Mouse (Mus musculus) embryo, embryonic 11.5 days (tissue): ENCODE measurements at regions not wholly inside any gene's neighbourhood (a gene's known extent, or its start where the extent isn't known, plus 50 kb on each side); places are given as distances from the start of the nearest gene placed in this dataset.
A peak's percentile ranks its signal among the peaks of the same experiment; 100 is the strongest.

Experiments
- DNase-seq: peaks from one replicate; pipeline ENCODE4 v3.0.0-alpha.2; 2012; ENCODE audit warnings: low read depth, low spot score

DNA sequence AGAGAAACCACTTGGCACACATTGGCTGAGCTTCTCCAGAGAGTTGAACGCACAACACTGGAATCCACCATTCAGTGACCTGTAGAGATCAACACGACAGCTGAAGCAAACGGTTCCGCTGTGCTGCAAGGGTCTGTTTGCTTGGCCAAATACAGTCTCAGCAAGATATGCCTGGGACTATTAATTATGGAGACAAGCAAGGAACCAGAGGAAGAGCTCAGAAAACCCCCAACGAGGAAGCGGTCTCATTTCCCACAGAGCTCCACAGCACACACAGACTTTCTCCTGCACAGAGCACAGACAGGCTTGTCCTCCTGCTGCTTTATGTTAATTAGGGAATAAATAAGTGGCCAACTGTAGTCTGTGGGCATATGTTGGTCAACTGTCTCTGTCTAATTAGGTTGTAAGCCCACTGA, 223.4 kb upstream of the Tacr3 start:
- peak; percentile 8 for DNase-seq

DNA sequence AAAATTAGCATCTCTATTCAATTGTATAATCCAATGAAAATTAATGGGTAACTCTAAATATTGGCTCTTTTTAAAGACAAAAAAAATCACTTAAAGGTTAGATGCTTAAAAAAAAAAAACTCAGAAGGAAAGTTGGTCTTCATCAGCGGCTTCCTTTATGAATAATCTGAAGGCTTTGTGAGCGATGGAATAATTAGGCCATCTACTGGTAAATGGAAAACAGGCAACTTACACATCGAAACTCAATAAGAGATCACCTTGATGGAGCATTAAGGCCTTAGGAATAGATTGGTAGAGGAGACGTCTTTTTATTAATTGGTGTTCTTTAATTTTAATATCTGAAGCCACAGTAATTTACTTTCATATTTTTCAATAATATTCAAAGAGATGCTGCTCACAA, 218.6 kb upstream of the Tacr3 start:
- no peak for DNase-seq

DNA sequence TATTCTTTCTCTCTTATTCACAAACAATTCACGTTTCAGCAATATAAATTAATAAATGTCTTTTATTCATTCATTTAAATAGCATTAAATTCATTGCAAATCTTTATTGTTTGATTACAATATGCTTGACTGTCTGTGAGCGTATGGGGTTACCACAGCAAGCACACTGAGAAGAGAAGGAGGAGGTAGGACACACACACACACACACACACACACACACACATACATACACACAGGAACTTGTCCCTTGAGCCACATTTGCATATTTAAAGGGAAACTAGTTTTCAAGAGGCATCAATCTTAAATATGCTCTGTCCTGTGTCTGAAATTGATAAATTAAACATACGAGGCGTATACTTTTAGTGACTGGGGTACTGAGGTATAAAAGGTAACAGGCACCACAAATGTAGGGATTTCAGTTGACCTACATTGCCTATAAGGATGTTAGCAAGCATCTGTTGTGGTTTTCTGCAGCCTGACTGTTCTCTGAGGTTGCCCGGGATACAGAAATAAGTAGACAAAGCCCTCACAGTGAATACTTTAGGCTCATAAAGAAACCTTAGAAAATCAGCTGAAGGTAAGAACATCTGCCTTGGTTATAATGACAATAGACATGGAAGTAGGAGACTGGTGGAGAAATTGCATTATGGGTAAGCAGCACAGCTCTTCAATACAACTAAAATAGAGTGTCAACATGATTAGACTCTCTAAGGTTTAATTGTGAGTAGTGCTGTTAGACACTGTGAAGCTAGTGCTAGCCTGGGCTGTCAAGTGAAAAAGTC, 217.1 kb upstream of the Tacr3 start:
- no peak for DNase-seq

DNA sequence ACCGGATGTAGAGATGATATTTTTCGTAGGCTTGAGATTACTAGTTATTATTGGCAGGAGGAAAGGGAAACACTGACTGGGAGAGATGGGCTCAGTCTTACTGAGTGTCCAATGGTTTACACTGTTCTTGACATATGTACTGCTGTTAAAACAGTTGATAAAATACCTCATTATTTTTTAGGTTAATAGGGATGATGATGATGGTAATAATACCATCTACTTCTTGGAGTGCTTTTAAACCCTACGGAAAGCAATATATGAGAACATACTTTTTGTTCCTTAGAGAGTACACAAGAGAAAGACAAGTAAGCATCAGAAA, 216.6 kb upstream of the Tacr3 start:
- DNase-seq = no peak

DNA sequence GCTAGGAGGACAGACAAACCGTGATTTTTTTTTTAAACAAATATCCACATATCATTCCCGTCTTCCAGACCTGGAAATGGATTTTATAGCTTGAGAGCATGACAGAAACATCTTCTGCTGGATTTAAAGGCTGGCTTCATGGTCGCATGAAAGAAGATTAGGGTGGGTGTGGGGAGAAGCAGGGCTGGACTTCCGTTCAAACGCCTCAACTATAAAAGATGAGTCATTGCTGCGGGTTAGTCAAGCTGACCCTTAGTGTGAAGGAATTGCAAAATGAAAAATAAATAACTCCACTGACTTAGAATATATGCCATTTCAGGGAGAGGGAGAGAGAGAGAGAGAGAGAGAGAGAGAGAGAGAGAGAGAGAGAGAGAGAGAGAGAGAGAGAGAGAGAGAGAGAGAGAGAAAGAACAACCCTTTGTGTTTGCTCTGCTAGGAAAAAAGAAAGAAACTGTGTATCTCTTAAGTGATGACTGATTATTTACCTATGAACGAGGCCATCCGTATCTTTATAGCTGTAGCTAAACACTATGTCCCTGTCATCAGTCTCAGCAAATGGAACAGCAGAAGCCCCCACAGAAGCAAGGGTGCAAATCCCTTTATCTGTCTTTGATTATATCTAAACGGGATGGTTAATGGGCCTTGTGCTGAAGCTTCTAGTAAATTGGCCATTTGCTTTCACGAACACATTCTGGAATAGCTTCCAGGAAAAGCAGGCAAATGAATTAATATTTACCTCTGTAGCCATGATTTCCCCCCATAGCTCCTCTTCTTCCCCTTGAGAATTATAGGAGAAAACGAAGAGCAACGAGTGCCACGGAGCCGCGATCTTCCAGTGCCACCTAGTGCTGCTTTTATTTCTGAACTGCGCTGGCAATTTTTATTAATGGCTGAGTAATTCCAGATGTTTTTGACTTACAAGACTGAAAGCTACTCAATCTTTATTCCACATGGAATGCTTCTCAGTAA, 199.4 kb upstream of the Tacr3 start:
- peak; percentile 59 for DNase-seq

DNA sequence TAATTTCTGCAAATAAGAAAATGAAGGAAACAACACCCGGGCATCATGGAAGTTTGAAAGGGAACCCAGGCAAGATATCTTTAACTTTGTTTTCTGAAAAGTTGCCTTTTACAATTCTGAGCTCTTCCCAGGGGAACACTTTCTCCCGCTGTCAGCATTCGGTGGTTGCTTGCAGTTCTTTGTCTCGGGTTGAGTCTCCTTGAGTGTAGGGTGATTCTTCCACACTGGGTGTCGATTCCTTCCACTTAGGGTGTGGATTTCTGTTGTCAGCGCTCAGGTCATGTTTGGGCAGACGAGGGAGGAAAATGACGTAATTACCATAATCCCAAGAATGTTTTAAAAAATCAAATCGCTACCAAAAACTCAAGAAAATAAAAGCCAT, 198.7 kb upstream of the Tacr3 start:
- DNase-seq = no peak

DNA sequence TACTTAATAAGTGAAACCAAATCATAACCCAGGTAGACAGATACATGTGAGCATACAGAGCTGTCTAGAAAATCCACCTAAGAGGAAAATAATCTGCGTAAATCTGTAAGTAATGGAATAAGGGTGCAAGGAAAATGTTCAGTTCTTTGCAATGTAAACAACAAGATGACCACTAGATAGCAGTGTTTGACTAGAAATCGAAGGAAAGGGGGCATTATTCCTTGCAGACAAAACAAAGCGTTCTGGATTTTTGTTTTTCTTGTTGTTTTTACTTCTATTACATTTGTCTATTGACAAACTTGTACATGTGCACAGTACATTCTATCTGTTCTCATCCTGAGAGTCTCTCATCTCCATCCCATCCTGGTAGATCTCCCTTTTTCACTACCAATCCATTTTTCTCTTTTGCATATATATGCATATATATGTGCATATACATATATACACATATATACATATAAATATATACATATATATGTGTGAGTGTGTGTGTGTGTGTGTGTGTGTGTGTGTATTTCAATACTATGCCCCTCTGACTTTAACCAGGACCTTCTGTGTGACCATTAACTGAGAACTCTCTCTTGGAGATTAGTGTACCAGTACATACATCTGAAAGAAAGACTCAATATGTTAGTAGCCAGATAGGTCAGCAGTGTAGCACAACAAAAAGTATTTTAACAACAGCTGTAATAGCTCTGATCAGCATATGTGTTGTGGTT, 179.9 kb upstream of the Tacr3 start:
- no peak for DNase-seq

DNA sequence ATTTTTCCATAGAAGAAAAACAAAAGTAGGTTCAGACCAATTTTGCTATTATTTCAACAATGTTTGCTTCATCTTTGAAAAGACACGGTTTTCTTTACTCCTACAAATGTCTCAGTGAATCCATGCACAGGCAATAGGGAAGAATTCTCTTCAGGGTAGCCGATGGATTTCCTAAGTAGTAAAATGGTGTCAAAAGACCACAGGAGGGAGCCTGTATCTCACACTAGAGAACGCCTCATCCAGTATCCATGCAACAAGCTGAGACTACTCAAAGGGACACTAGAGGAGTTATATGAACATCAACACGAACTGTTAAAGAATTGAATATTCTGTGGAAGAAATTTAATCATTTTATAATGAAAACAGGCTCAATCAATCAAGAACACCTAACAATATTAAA, 174.8 kb upstream of the Tacr3 start:
- DNase-seq = no peak

DNA sequence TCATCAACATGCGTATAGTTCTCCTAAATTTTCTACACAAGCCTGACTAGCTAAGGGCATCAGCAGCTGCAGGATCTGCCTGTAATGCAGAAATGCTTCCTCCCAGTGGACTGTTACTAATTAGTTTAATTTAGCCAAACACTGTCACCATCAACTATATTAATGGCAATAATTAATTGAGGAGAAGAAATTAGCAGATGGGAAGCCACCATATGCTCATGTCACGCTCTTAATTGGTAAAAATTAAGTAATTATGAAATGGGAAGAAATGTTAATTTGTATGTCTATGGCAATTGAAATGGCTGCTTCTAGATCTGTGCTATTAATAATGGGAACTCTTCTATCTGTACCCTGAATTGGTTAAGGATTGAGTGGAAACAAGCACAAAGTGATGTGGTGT, 133.9 kb upstream of the Tacr3 start:
- no peak for DNase-seq

DNA sequence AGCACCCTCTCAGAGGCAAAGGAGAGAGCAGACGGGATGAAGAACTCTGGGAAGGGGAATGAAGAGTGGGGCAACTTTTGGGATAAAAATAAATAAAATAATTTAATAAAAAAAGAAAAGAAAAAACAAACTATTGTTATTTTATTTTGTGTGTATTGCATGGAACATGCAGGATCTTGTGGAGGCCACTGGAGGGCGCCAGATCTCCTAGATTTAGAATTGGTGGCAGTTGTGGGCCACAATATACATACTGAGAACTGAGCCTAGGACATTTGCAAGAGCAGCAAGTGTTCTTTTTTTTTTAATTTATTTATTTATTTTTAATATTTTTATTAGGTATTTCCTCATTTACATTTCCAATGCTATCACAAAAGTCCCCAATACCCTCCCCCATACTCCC, 110.2 kb upstream of the Tacr3 start:
- no peak for DNase-seq

DNA sequence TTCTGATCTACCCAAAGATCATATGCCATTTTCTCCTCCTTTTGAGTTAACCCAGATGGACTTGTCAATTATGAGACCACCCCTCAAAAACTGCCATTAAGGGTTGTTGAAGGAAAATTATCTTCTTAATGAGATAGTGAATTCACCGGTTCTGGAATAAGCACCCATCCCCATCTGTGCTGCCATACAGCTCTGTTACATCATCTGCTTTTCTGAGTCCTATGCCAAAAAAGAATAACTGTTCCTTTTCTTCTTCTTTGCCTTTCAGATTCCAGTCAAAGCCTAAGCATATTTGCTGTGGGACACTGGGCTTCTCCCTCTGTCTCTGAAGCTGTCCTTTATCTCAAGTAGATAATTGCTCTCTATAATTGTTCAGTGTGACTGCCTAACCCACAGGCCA, 93.1 kb upstream of the Tacr3 start:
- no peak for DNase-seq

DNA sequence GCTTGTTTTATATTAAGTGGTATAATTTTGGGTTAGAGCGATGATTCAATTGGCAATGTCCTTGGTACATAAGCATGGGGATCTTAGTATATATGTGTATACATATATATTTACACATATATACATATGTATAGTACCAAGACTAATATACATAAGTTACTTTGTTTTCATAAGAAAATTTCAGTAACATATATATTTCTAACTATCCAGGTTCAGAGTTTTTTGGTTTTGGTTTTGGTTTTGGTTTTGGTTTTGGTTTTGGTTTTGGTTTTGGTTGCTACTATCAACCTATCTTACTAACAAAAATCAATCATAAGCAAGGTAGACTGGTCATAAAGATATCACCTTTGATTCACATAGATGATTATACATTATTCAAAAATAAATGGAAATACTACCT, 67.7 kb upstream of the Tacr3 start:
- DNase-seq = no peak

DNA sequence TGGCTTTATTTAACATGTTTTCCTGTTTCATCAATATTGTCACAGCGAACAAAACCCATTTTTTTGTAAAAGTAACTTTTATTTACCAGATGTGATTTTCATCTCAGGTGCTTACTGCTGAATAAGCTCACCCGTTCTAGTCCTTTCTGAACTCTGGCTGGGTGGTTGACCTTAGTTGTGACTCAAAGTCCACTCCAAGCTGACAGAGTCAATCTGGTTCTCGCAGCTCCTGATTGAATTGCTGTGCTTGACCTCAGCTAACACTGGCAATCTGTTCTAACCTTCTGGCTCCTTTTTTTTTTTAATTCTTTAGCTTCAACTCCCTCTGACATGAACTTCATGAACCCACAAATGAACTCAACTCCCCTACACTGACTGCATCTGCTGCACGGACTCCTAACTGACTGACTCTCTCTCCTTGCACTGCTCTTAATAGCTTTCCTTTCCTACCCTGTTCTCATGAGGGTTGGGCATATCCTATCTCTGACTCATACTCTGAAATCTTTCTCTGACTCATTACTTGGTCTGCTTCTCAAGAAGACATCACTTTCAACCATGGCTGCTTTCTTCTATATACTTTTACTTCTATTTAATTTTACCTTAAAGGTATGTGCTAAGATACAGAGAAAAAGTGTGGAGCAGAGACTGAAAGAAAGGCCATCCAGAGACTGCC, 65.4 kb upstream of the Tacr3 start:
- no peak for DNase-seq
